Mouse (Mus musculus) adrenal gland, postnatal 25 days (tissue): ENCODE data around the gene Gm12216. TPM values are rescaled to one million over a fixed set of nuclear protein-coding genes. Genes with fewer than 3 reads are reported as not detected.
A peak's percentile ranks its signal among the peaks of the same experiment; 100 is the strongest.
"Not testable (repeated sequence)": the region's sequence is repeated elsewhere in the genome, so short reads cannot be mapped to it uniquely, and the experiment has no call there.

ENCODE experiments used
- DNase-seq: peaks from one replicate; pipeline ENCODE4 v3.0.0; 2021; ENCODE audit warnings: mixed read lengths
- total RNA-seq: library from RNA; stranded (reverse); gene quantifications from 2 replicates; pipeline ENCODE4 v1.2.3, GENCODE M21; 2021

Gene Gm12216
- total RNA-seq, 1 experiment from 2014 or later, result 19.8 TPM

DNA sequence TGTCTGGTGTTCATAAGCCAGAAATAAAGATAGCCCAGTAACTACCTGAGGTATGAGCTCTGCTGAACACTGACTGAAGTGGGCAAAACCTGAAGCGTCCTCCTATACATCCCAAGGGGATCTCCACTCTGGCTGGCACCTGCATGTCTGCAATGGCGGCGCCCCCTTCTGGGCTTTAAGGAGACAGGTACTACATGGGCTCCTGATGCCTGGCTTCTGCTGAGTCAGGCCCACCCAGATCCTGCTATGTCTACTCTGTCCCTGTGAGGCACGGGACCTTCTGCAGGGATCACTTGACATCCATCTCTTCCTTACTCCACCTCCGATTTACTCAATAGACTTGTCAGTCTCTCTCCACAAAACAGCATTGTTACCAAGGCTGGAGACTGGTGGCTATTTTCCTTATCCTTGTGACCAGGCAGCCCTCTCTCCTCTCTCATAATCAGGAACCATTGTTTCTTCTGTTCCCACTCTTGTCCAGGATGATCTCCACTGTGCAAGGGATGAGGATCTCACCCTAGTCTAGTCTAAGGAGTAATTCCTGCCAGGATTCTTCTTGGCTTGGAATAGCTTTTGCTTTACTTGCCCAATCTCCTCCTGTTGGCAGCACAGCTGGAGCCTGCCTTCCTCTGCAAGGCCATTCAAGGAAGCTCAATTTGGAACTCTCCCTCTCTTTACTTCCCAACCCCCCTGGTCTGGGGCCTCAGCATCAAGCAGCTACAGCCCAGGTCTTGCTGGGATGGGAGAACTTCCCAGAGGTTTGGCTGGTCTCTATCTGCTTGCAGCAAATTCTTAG, 15.1 kb upstream of the Gm12216 start:
- not testable (repeated sequence) for DNase-seq

DNA sequence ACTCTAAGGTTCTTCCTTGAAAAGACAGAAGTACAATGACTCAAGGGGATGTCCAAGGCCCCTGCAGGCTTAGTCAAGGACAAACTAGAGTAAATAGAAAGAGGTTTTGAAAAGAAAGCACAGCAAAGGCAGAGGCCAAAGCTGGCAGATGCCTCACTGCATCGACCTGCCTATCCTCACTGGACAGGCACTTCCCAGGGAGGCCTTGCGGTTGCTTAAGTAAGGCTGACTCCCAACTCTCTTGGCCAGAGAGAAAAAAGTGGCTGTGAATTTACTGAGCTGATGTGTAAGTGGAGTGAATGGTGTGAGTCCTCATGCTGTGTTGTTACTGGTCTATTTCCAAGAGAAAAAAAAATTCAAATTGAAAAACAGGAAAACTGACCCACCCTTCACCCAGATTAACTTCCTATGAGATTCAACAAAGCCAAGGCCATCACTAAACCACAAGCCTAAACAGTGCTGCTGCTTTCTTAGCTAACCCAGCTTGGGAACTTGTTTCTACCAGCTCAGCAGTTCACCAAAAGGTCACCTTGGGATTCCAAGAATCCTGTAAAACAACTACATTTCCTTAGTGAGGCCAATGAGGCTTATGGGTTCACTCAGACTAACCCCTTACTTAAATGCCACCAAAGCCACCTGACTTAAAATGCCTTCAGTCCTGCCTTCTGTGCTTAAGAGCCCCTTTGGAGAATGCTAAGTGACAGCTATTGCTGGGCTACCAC, 12.9 kb upstream of the Gm12216 start:
- no peak for DNase-seq

GRCm38 (mm10) chr11:53869172-53869571, 10.1 kb upstream of the Gm12216 start:
- DNase-seq, result no peak

- not testable (repeated sequence) for DNase-seq
Measured at GRCm38 (mm10) chr11:53868323-53868722, 9.3 kb upstream of the Gm12216 start.

DNA sequence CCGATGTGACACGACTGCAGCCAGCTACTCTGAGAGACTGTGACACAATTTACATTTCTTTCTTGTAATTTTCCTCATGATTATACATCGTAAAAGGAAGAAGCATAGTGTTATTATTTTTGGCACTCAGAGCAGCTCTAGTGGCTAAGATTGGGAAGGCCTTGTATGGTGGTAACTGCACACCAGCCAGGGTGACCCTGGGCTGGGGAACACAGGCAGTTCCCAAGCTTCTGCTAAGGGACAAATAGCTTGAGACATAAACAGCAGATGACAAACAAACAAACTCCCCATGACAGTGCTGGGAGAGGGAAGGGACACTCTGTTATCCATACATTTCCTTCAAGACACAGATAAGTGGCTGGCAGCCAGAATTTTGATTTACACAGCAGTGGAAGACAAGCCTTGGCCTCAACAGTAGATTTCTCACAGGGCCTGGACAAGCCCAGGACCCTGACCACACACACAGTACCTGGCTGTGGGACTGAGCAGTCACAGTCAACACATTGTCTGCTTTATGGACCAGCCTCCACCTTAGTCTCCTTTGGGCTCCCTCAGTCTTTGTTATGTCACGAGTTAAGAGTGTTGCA, 5.8 kb upstream of the Gm12216 start:
- not testable (repeated sequence) for DNase-seq

DNA sequence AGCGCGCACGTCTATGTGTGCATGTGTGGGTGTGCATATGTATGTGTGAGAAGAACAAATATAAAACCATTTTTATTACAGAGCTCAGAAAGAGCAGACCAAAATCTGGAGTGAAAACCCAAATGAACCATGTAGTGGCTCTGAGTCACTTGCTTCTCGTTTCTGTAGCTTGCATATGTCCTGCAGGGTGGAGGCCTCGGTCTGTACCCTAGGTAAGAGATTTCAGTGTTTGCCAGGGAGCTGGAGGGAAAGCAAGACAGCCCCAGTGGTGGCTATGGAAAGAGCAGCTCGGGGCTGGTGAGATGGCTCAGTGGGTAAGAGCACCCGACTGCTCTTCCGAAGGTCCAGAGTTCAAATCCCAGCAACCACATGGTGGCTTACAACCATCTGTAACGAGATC, 1.9 kb upstream of the Gm12216 start:
- not testable (repeated sequence) for DNase-seq

DNA sequence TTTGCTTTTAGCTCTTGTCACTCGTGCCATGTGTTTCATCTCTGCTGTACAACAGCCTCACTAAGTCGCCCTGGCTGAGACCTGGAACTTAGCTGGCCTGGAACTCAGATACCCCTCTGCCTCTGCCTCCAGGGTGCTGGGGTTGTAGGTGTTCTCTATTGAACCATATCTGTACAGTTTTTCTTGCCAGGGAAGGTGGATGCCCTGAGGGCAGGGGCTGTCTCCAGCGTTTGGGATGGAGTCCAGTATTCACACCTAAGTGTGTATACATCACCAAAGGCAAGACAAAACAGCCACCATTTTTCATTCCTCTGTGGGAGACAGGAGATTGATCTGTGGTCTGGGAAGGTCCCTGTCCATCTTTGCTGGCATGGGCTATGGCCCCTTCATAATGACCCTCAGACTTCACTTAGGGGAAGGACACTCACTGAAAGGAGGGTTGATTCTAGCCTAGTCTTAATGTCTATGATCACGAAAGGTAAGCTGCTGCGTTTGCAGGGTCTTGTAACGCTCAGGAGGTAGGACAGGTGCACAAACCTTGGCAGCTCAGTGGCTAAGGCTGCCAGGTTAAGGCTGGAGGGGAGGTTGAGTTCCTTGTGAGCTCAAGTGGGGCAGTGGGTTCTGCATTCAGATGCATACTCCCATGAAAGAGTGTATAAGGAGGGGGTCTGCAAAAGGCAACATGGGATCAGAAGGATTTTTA, 847 bp downstream of the Gm12216 start:
- DNase-seq, result no peak

DNA sequence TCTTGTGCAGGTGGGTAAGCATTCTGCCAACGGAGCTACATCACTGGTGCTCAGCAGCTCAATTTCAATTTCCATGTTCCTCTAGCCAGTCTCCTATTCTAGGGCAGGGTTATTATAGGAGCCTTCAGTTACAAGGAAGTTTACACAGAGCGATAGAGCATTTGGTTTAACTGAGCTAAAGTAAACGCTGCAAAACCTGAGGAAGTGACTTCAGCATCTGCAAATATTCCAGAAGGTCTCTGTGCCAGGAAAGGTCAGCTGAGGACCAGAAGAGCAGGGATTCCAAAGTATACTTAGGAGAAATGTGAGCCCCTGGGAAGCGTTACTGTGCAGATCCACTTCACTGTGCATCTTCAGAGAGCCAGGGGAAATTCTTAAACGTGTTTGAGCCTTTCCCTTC, 5.4 kb downstream of the Gm12216 start:
- no peak for DNase-seq

- no peak for DNase-seq
Measured at GRCm38 (mm10) chr11:53851795-53852194, 7.3 kb downstream of the Gm12216 start.

- DNase-seq, result peak; percentile 82
Measured at GRCm38 (mm10) chr11:53849588-53850320, 9.3 kb downstream of the Gm12216 start.

DNA sequence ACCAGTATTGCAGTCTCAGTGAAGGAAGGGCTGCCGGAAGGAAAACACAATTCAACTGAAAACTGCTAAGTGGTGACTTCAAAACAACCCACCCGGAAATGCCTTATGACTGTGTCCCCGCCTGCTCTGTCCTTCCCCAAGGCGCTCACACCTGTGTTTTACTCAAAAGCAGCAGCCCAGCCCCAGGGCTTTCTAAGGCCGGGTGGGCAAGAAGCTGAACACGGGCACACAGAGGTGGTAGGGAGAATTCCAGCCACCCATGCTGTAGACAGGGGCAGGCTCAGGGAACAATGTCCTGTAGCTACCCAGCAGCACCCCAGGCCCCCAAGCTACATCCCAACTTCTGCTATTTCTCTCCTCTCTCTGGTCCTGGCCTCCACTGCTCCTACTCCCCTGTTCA, 13.4 kb downstream of the Gm12216 start:
- DNase-seq, result no peak

- DNase-seq, result no peak
Measured at GRCm38 (mm10) chr11:53843106-53843505, 15.9 kb downstream of the Gm12216 start.

DNA sequence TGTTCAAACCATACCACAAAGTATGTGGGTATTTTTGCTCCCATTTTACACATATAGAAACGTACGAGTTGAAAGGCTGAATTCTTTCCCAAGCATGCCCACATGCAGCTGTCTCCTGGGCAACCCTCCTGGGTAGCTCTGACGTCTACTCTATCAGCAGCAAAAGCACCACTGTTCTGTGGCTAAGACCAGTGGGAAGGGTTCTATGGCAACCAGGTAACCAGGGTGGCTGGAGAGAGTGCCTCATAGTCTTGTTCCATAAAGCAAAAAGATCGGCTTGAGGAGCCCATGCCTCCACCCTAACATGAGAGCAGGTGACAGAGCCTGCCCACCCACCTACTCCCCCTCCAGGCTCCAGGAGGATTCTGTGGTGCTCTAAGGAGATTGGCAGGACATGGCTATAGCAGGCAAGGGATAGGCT, 16.9 kb downstream of the Gm12216 start:
- DNase-seq, result no peak

DNA sequence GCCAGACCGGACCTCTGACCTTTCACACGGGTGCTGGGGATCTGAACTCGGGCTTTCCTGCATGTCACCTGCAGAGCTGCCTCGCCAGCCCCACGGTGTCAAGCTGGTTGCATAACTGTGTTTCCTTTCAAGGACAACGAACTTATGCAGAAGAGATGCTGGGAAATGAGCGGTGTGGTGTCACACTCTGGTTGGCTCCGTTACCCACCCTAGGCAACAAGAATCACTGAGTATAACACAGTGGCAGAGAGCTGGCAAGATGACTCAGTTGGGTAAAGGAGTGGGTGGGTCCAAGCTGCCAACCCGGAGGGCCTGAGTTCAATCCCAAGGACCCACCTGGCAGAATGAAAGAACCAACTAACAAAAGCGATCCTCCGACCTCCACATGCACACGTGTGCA, 17.5 kb downstream of the Gm12216 start:
- no peak for DNase-seq

GRCm38 (mm10) chr11:53839663-53840642, 19.1 kb downstream of the Gm12216 start:
- no peak for DNase-seq

DNA sequence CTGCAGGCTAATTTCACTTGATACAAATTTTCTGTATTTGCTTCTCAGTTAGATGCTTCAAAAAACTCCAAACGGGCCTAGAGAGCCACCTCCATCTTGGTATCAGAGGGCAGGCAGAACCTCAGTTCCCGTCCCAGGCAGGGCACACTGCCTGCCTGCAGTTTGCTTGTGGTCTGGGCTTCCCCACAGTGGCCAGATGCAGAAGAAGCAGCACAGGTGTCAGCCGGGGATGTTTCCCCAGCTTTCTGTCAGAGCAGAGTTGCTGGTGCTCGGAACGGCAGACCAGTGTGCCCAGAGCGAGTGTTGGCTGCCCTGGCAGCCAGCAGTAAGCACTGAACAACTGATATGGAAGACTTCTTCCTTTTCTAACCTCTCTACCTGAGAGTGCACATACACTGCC, 19.9 kb downstream of the Gm12216 start:
- no peak for DNase-seq

GRCm38 (mm10) chr11:53837731-53838130, 21.3 kb downstream of the Gm12216 start:
- no peak for DNase-seq

GRCm38 (mm10) chr11:53835379-53836010, 23.6 kb downstream of the Gm12216 start:
- DNase-seq, result no peak

- DNase-seq, result no peak
Measured at GRCm38 (mm10) chr11:53825409-53825808, 33.6 kb downstream of the Gm12216 start.

GRCm38 (mm10) chr11:53821945-53822338, 37.1 kb downstream of the Gm12216 start:
- no peak for DNase-seq
